Mouse (Mus musculus) heart, adult 2 months (tissue): ENCODE measurements around the gene Hesx1.

Experiments
- CTCF ChIP-seq: fragments of 200-600 bp; IDR thresholded peaks from 2 replicates; pipeline ENCODE4 v1.8.1; 2022; ENCODE audit warnings: antibody characterized with exemption, mild to moderate bottlenecking, moderate library complexity
- POLR2A ChIP-seq: fragments of 200-500 bp; IDR thresholded peaks from 2 replicates; pipeline ENCODE4 v1.6.1; 2011; ENCODE audit warnings: mild to moderate bottlenecking, low read depth, low read length, control low read depth; ENCODE audit not compliant: insufficient read depth

DNA sequence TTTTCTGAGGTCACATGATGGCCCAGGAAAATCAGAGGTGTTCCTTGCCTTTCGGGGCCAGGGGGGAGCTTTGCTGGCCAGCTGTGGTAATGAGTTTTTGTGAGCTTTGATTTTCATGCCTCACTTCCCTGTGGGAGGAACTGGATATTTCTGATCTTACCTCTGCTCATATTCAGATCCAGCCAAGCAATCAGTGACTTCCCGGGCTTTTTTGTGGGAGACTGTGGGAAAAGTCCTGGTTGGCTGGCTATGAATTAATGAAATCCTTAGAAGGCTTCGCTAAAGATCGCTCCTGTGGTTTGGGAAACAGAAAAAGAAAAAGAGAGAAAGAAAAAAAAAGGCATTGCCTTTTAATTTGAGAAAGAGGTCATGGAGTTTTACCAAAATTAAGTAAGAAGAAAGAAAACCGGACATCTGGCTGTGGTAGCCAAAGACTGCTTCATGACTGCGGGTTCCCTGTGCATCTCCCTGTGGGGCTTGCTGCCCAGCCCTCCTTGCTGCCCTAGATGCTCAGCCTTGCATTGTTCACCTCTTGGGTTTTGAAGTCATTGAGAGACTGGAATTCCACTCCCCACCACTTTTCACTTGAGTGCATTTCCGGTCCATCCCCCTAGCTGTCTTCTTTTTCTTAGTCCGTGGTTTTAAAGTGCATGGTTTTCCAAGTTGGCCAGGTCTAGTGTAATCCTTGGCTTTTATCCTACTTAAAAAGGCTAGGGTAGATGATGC lies 54.2 kb downstream of the Hesx1 start:
- no peak for TF ChIP-seq CTCF
- no peak for TF ChIP-seq POLR2A
